Mouse (Mus musculus): ENCODE results near the gene Gzf1.
A peak's percentile ranks its signal among the peaks of the same experiment; 100 is the strongest.

The Gzf1 gene

DNA sequence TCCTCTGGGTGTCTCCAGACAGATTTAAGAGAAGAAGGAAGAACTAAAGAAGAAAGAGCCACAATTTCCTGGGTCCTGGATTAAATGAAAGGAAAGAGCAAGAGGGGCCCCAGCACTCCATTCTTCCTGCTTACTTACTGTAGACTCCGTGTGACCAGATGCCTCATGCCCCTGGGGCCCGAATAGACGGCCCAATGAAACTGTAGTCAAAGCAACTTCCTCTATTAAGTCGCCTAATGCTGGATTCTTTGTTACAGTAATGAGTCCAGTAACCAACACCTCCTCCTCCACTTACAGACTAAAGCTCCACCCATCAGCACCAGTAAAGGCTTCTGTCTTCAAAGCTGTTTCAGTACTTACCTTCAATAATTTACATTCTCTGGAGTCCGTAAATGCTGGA is 17.7 kb downstream of the Gzf1 start:
- no peak for DNase-seq (ENCODE audit: low read depth in 2 of 2, low spot score in 2 of 2)

DNA sequence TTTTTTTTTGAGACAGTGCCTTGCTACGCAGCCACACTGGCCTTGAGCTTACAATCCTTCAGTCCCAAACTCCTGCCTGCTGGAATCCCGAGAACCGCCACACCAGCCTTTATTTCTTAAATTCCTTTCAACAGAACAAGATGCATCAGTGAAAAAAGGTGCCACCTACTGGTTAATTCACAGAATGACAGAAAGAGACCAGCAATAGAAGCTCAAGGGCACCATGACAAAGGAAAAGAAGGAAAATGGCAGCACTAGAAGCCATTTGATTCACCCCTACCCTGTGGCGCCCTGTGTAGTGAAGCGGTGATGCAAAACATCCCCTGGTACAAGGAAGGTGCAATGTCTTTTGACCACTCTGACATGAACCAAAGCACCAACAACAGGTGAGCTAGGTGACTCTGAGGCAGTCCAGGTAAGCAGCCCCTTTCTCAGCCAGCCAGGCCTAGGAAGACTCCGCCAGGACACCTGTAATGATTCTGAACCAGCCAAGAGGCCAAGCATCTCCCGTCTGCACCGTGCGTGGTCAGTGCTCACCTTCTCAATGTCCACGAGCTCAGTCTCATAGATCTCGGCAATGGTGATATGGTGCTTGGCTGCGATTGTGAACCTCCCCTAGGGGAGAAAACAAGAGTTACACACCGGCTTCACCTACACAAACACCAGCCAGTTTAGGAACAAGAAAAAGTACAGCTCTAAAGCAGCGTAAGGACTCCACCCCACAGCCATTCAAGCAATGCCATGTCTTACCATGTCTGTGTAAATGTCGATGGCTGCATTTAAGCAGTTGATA is 25.8 kb downstream of the Gzf1 start:
- no peak for DNase-seq (ENCODE audit: low read depth in 2 of 2, low spot score in 2 of 2)

- DNase-seq (ENCODE audit: low read depth in 2 of 2, low spot score in 2 of 2) = no peak
Observed at GRCm38 (mm10) chr2:148707202-148707530, 26.3 kb downstream of the Gzf1 start.

DNA sequence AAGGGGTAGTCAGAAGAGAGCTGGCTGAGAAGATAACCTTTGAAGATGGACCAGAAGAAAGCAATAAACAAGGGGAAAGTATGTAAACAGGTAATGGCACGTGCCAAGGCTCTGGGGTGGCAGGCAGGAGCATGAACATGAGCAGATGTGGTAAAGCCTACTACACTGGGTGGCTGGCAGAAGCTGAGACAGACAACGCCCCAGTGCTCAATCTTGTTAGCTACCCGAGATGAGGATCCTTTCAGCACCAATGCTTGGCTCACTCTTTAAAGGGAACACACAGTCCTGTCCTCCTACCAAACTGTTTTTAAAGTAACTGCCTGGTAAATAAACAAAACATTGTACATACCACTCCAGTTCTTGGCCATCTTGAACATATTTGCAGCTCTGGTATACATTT is 31.5 kb downstream of the Gzf1 start:
- no peak for DNase-seq (ENCODE audit: low read depth in 2 of 2, low spot score in 2 of 2)

DNA sequence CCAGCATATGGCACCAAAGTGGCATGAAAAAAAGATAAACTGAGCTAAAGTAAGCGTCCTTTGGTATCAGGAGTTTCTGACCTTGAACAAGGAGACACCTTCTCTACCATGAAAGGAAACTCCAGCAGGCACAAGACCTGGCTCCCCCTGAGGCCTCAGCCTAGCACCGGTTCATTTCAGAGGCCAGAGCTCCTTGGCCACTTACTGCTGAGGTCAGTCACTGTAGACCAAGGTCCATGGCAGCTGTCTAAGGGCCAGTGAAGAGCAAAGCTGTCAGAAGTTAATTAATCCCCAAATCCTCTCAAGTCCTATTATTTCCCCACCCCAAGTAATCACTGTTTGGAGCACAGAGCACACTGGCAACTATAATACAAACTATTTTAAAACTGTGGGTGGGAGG is 36.2 kb downstream of the Gzf1 start:
- DNase-seq (ENCODE audit: low read depth in 2 of 2, low spot score in 2 of 2) = no peak

GRCm38 (mm10) chr2:148719271-148719995 is 38.6 kb downstream of the Gzf1 start:
- no peak for DNase-seq (ENCODE audit: low read depth in 2 of 2, low spot score in 2 of 2)

- peak in 1 of 2 experiments; percentile 2 for DNase-seq (ENCODE audit: low read depth in 2 of 2, low spot score in 2 of 2)
Observed at GRCm38 (mm10) chr2:148731614-148732326, 50.9 kb downstream of the Gzf1 start.

DNA sequence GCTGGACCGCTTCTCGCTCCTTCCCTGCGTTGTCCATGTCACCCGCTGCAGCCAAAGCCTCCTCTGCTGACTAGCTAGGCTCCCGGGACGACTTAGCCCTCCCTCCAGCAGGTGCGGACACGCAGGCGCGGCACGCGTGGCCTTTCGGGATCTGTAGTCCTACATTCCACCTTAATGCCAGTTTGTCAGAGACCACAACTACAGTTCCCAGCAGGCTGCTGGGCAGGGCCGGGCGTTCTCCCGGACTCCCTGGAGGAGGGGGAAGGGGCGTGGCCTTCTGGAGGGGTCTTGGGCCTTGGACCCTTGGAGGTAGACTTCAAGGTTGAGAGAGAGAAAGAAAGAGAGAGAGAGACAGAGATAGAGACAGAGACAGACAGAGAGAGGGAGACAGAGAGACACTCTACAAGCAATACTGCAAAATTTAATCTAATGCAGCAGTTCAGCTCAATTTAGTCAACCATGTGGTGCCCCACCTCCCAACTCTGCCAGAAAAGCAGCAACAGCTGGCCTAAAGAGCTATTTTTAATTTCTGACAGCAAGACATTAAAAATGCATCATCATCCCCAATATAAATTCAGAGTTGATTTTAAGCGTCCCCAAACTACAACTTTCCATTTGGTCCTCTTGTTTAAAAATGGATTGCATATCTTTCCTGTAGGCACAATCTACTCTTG is 51.6 kb downstream of the Gzf1 start, which contains the start of gene Napb:
Gene Napb (minus strand): TSS at position 141 of the 674 bp plus-strand sequence.
- peak; percentile 38 to 45 for DNase-seq (ENCODE audit: low read depth in 2 of 2, low spot score in 2 of 2)

Data from CD8-positive naive resting alpha-beta T cell, adult 2 months (primary cell).